Mouse (Mus musculus) forebrain, embryonic 13.5 days (tissue): Measurements from ENCODE around the gene Antxr2. TPM values are rescaled to one million over a fixed set of nuclear protein-coding genes. Genes with fewer than 3 reads are reported as not detected.
A peak's percentile ranks its signal among the peaks of the same experiment; 100 is the strongest.

Source experiments
- ATAC-seq: fragments of 200-750 bp; cut with Nextera tagmentation; 2 replicates; pipeline ENCODE4 v1.8.0; 2017
- H3K27ac ChIP-seq: fragments of 300-500 bp; sonication (generic); 2 replicates; pipeline ENCODE4 v1.5.1; 2015; ENCODE audit warnings: inconsistent platforms, mild to moderate bottlenecking, moderate library complexity
- H3K27me3 ChIP-seq: fragments of 300-500 bp; sonication (generic); 2 replicates; pipeline ENCODE4 v1.6.1; 2015; ENCODE audit warnings: mild to moderate bottlenecking, inconsistent platforms
- H3K36me3 ChIP-seq: fragments of 300-500 bp; sonication (generic); 2 replicates; pipeline ENCODE4 v1.6.1; 2015; ENCODE audit warnings: mild to moderate bottlenecking, inconsistent platforms; ENCODE audit not compliant: poor library complexity, severe bottlenecking
- H3K4me1 ChIP-seq: fragments of 300-500 bp; sonication (generic); 2 replicates; pipeline ENCODE4 v1.6.1; 2015; ENCODE audit warnings: inconsistent platforms
- H3K4me2 ChIP-seq: fragments of 300-500 bp; sonication (generic); 2 replicates; pipeline ENCODE4 v1.6.1; 2015; ENCODE audit warnings: inconsistent platforms, mild to moderate bottlenecking, moderate library complexity
- H3K4me3 ChIP-seq: fragments of 300-500 bp; sonication (generic); 2 replicates; pipeline ENCODE4 v1.5.1; 2015; ENCODE audit warnings: mild to moderate bottlenecking, inconsistent platforms
- H3K9ac ChIP-seq: fragments of 300-500 bp; sonication (generic); 2 replicates; pipeline ENCODE4 v1.6.1; 2015; ENCODE audit warnings: mild to moderate bottlenecking, inconsistent platforms
- H3K9me3 ChIP-seq: fragments of 300-500 bp; sonication (generic); replicated peaks from 2 replicates; pipeline ENCODE4 v1.6.1; 2016; ENCODE audit warnings: inconsistent platforms
- WGBS: fragments of 180-500 bp; shearing (Covaris S2); methylation state at CpG from one replicate; pipeline ENCODE4 v1.1.7; 2015; 5-methylcytosine and 5-hydroxymethylcytosine counted together
- polyA plus RNA-seq: library from polyadenylated mRNA; unstranded; fragments of >200 nt; fragmentation: Nextera tagmentation; extraction: Ambion mirVana; gene quantifications from 2 replicates; pipeline ENCODE4 v1.2.1, GENCODE M21; 2015

Antxr2 gene
- polyA plus RNA-seq, 1 experiment from 2014 or later = 6.0 TPM

DNA sequence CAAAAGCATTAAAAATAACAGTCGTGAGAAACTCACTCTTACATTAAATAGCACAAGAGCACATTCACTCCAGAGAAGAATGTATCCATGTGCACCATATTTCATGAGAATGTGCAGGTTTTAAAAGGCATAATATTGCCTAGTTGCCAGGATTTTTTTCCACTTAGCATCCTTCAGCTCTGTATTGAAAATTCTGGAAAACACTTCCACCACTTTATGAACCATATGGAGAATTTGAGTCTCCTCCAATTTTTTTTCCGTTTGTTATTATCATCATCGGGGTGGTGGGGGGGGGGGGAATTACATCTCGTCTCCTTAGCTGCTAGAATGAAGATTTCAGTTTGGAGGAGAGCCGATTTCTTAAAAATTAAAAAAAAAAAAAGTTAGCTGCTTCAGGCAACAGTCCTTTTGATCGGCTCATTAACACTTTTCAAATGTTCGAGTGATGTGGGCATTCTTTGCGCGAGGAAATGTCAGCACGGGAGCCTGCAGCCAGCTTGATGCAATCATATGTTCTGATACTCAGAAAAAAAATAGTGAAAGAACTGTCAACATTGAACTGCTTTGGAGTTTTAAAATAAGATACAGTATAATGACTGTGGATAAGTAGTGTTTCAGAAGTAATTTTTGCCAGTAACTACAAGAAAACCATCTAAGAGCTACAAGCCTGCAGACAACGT is 77.5 kb downstream of the Antxr2 start:
- no peak overlapping the region for H3K4me2 ChIP-seq
- H3K27me3 ChIP-seq = no peaks in the 10 kb centered on the region
- H3K36me3 ChIP-seq = no peaks in the 10 kb centered on the region
- no peak overlapping the region; the same call in 1 of the 2 replicates for H3K27ac ChIP-seq
- no peaks in the 10 kb centered on the region for H3K9me3 ChIP-seq
- 67% methylated on average over 11 of the region's 11 CpGs for WGBS
- H3K9ac ChIP-seq = no peak overlapping the region
- H3K4me3 ChIP-seq = no peak overlapping the region
- peak; percentile 65; the same call in 1 of the 2 replicates for ATAC-seq
- H3K4me1 ChIP-seq = no peaks in the 10 kb centered on the region

DNA sequence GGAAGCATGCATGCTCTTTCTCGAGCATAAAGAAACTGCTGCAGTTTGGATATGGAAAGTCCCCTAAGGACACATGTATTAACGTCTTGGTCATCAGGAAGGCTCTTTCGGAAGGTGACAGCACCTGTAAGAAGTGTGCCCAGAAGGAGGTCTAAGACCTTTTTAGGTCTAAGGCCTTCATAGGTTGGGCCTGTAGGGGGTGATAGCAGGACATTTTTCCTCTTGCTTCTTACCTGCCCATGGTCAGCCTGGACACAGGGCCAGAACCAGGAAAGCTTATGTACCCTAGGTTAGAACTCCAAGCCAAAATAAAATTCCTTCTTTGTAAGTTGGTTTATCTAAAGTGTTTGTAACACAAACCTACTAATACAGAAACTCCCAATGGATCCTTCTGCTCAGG is 83.6 kb downstream of the Antxr2 start:
- no peak overlapping the region for H3K4me2 ChIP-seq
- H3K27me3 ChIP-seq = no peaks in the 10 kb centered on the region
- WGBS = 82% methylated on average over 3 of the region's 3 CpGs
- no peaks in the 10 kb centered on the region for H3K36me3 ChIP-seq
- H3K9me3 ChIP-seq = no peaks in the 10 kb centered on the region
- no peak for ATAC-seq
- no peaks in the 10 kb centered on the region for H3K4me1 ChIP-seq
- H3K9ac ChIP-seq = no peak overlapping the region
- no peak overlapping the region for H3K27ac ChIP-seq
- no peak overlapping the region for H3K4me3 ChIP-seq

DNA sequence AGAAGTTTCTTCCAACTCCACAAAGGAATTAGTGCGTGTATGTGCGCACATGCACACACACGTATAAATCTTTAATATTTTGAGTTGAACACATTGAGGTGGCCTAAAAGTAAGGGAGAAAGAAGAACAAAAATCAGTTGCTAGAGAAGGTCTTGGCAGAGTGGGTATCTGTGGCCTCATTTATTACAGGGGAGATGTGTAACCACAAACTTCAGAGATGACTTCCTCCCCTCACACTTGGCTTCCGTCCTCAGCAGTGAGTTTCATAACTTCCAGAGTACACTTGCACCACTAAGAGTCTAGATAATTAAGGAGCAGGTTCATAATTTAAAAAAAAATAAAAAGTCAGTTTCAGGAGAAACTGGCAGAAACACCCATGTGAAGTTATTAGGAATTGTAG is 84.6 kb downstream of the Antxr2 start:
- Histone ChIP-seq H3K36me3 (no peaks in the 10 kb centered on the region; the same call in 1 of the 2 replicates), H3K27ac (no peak overlapping the region), H3K4me1 (no peaks in the 10 kb centered on the region), H3K4me3 (no peak overlapping the region), H3K27me3 (no peaks in the 10 kb centered on the region), H3K9me3 (no peaks in the 10 kb centered on the region), H3K9ac (no peak overlapping the region), H3K4me2 (no peak overlapping the region)
- 94% methylated on average over 4 of the region's 4 CpGs for WGBS
- no peak for ATAC-seq

DNA sequence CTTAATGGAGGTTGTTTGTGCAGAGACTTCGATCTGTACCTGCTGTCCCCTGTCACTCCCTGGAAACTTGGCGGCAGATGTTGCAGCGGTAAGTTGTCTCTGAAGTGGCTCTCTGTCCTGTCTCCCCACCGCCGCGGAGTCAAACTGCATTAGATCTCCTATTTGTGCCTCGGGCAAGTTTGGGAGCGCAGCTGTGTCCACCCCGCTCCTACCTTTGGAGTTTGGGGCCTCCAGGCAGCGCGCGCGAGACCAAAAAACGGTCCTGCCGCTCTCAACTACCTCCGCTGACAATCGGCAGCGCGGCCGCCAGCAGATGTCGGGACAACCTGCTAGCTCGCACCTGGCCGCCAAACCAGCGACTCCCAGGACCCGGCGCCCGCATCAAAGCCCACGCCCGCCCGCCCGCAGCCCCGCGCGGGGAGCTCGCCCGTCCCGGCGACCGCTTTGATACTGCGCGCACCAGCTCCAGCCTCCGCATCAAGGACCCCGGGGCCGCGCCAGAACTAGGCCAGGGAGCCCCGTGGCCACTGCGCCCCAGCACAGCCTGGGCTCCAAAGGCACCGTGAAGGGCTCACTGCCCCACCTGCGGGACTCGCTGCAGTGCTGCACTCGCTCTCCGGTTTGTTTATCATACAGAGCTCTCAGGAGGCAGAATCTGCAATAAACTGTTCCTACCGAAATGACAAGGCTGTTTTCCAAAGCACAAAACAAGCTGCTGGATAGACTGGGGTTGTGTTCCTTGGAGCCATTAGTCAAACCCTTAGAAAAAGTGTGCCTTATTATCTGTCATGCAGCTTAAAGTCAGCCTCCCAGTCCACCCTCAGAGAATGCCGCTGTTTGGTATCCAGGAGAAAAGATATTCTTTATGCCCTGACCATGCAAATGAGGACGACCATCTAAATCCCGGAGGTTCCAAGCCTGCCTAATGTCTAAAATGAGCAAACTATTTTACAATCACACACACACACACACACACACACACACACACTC is 95.4 kb downstream of the Antxr2 start:
- H3K9me3 ChIP-seq = no peaks in the 10 kb centered on the region
- H3K27me3 ChIP-seq = 0 out of 2 replicates have a peak, but pooled peaks cover 7% of the 10 kb centered on the region
- peaks cover 12% of the 10 kb centered on the region for H3K4me1 ChIP-seq
- 3% methylated on average over 38 of the region's 56 CpGs for WGBS
- peak overlapping the region; percentile 63 for H3K9ac ChIP-seq
- H3K27ac ChIP-seq = no peak overlapping the region
- H3K36me3 ChIP-seq = no peaks in the 10 kb centered on the region
- H3K4me3 ChIP-seq = peak overlapping the region; percentile 57
- peak overlapping the region; percentile 89 for H3K4me2 ChIP-seq
- peak; percentile 91 for ATAC-seq

DNA sequence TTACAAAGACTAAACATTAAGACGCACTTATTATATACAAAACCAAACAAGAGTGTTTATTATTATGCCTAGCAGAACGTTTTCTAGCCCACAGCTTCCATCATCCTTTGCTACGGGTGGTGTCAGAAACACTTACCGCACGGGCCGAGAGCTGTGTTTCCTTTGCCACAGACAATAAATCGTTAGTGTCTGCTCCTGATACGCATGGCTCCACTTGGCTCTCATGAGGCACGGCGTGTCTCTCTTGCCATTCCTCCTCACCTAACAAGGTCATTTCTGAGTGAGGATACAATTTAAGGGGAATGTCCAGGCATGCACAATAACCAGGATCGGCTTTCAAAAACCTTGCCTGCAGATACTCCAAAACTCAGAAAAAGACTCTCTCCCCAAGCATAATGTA is 113.2 kb downstream of the Antxr2 start:
- H3K9ac ChIP-seq = no peak overlapping the region
- WGBS = 73% methylated on average over 11 of the region's 11 CpGs
- no peaks in the 10 kb centered on the region for H3K36me3 ChIP-seq
- no peak for ATAC-seq
- no peaks in the 10 kb centered on the region for H3K4me1 ChIP-seq
- H3K27ac ChIP-seq = no peak overlapping the region
- no peak overlapping the region for H3K4me2 ChIP-seq
- no peak overlapping the region for H3K4me3 ChIP-seq
- H3K9me3 ChIP-seq = no peaks in the 10 kb centered on the region
- no peaks in the 10 kb centered on the region for H3K27me3 ChIP-seq

DNA sequence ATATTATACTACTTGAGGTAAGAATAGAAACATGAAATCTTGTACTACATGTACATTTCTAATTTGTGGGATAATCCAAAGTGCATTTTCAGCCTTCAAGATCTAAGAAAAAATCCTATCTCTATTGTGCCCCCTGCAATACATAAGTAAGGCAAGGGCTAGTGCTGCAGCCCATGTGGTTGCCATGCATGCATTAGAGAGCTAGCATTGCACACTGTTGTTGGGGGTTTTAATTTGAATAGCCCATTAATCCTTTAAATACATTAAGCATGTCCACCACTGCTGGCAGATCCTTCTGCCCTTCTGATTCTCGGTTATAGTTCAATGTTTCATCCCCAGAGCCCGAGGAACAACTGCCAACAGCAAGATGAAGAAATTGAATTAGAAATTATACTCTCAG is 116.0 kb downstream of the Antxr2 start:
- 80% methylated on average over 2 of the region's 2 CpGs for WGBS
- H3K9ac ChIP-seq = no peak overlapping the region

DNA sequence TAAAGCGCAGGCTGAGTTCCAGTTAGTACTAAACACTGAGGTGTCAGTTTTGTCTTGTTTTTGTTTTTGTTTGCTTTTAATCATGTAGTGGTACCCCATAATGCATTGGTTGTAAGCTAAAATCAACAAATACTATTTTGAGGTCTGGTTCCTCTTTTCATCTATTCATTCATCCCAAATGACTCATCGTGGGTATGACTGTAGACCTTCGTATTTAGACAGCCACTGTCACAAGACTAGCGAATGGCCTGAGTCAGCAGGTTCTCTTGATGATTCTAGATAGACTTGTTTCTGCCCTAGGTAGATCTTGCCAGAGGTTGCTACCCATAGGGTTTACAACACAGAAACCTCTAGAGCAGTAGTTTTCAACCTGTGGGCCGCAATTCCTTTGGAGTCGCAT is 116.9 kb downstream of the Antxr2 start:
- ATAC-seq = no peak
- no peak overlapping the region for H3K4me3 ChIP-seq
- H3K36me3 ChIP-seq = no peaks in the 10 kb centered on the region
- no peak overlapping the region for H3K9ac ChIP-seq
- no peak overlapping the region for H3K4me2 ChIP-seq
- no peaks in the 10 kb centered on the region for H3K4me1 ChIP-seq
- H3K27me3 ChIP-seq = no peaks in the 10 kb centered on the region
- WGBS = 95% methylated on average over 6 of the region's 6 CpGs
- no peak overlapping the region for H3K27ac ChIP-seq
- no peaks in the 10 kb centered on the region for H3K9me3 ChIP-seq

More for the DNA sequence above, 116.0 kb downstream of the Antxr2 start:
- Histone ChIP-seq H3K4me3 (no peak overlapping the region), H3K9me3 (no peaks in the 10 kb centered on the region), H3K36me3 (no peaks in the 10 kb centered on the region), H3K4me1 (no peaks in the 10 kb centered on the region), H3K4me2 (no peak overlapping the region), H3K27me3 (no peaks in the 10 kb centered on the region), H3K27ac (no peak overlapping the region)
- ATAC-seq = no peak

DNA sequence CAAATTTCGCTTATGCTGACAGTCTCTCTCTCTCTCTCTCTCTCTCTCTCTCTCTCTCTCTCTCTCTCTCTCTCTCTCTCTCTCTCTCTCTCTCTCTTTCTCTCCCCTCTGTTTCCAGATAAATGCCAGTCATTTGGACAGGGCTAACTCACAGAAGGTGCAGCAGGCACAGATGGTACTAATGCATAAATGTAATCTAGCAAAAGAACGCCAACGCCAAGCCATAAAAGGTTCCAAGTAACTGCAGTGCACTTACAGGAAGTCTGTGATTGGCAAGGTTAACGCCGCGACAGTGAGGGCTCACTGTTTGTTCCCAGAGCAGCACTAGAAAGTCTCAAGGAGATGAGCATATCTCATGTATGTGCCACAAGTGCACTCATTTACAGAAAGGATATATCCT is 123.4 kb downstream of the Antxr2 start:
- Histone ChIP-seq H3K27me3 (no peaks in the 10 kb centered on the region), H3K27ac (0 out of 2 replicates have a peak overlapping the region, but pooled peaks have one; percentile 1), H3K9ac (no peak overlapping the region), H3K36me3 (no peaks in the 10 kb centered on the region), H3K4me2 (no peak overlapping the region), H3K4me1 (no peaks in the 10 kb centered on the region), H3K4me3 (no peak overlapping the region), H3K9me3 (no peaks in the 10 kb centered on the region)
- 85% methylated on average over 6 of the region's 6 CpGs for WGBS
- ATAC-seq = peak; percentile 77; the same call in 1 of the 2 replicates

DNA sequence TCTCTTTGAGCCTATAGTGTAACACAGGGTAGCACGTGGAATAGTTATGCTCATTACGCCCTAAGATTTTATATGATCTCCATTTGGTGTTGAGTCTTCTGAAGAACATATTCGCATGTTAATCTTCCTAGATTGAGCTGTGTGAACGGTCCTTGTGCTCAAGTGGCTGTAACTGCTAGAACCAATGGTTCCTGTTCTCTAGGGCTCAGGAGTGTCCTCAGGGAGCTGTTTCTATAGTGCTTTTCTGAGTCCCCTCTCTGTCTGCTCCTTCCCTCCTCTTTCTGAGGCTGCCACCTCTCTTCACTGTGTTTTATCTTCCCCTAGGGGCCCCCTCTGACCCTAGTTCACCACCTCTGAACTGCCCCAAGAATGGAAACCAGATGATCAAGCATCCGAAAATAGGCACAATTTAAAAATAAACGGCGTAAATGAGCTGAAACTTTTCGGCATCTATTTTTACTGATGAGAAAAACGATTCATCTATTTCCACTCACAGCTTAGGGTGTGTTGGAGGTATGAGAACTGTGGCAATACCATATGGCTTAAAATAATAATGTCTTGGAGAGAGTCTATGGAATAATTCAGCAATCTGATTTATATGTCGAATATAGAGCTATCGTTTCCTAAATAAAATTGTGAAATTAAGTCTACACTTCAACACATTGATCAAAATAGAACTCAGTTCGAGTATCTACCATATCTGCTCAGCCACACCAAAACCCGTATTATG is 124.1 kb downstream of the Antxr2 start:
- 86% methylated on average over 13 of the region's 13 CpGs for WGBS
- Histone ChIP-seq H3K9ac (no peak overlapping the region), H3K27ac (0 out of 2 replicates have a peak overlapping the region, but pooled peaks have one; percentile 45), H3K4me1 (no peaks in the 10 kb centered on the region), H3K9me3 (no peaks in the 10 kb centered on the region), H3K27me3 (no peaks in the 10 kb centered on the region), H3K4me3 (no peak overlapping the region), H3K36me3 (no peaks in the 10 kb centered on the region), H3K4me2 (no peak overlapping the region)
- ATAC-seq = no peak

DNA sequence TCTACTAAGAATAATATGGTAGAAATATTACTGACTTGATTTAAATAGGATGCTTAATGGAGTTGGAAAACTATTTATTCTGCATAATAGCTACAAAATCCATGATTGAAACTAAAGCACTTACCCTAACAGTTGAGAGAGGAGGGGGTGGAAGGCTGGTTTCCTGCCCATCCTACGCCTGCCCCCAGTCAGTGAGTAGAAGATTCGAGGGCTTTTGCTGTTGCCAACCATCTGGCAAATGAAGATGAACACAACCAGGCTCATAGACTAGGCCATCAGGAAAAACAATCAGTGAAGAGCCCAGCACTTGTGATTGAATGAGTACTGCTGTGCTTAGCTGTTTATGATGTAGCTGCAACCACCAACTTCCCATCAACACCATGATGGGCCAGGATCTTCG is 125.0 kb downstream of the Antxr2 start:
- Histone ChIP-seq H3K4me1 (no peaks in the 10 kb centered on the region), H3K4me3 (no peak overlapping the region), H3K27me3 (no peaks in the 10 kb centered on the region), H3K9ac (no peak overlapping the region), H3K9me3 (no peaks in the 10 kb centered on the region), H3K27ac (no peak overlapping the region), H3K4me2 (no peak overlapping the region), H3K36me3 (no peaks in the 10 kb centered on the region)
- no peak for ATAC-seq
- 79% methylated on average over 3 of the region's 3 CpGs for WGBS

DNA sequence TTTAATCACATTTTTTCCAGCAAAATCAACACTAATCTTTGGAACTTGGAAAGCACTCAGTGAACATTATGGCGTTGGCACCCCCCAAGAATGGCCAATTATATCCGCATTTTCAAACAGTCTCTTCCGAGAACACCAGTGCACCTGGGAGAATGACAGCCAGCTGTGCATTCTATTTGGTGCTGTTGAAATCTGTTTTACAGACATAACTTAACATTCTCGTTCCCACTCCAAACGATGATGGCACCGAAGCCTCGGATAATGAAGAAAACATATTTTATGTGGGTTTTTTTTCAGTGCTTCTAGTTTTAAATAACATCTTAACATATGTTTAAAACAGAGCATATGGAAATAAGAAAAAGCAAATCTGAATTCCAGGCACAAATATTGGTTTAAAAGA is 129.7 kb downstream of the Antxr2 start:
- no peak overlapping the region for H3K9ac ChIP-seq
- WGBS = 79% methylated on average over 7 of the region's 7 CpGs
- no peaks in the 10 kb centered on the region for H3K9me3 ChIP-seq
- no peak for ATAC-seq
- H3K36me3 ChIP-seq = no peaks in the 10 kb centered on the region
- no peaks in the 10 kb centered on the region for H3K27me3 ChIP-seq
- no peak overlapping the region for H3K4me2 ChIP-seq
- H3K27ac ChIP-seq = no peak overlapping the region
- H3K4me1 ChIP-seq = no peaks in the 10 kb centered on the region
- H3K4me3 ChIP-seq = no peak overlapping the region

DNA sequence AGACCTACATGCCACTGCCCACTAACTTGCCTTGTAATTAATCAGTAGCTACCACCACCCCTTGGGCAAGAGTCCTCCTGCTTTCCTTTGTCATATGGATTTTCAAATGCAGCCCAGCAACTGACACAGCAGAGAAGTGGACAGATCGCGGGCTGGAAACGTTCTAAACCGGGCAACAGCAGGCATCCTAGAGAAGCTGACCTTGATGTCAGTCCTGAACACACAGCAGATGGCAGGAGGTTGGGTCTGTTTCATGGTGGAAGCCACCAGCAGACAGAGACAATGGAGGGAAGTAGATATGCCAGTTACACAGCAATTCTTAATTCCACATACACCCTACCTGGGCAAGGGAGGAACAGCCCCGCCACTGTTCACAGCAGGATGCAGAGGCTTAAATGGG is 131.5 kb downstream of the Antxr2 start:
- peaks cover 3% of the 10 kb centered on the region for H3K9me3 ChIP-seq
- H3K9ac ChIP-seq = no peak overlapping the region
- ATAC-seq = no peak
- no peaks in the 10 kb centered on the region for H3K27me3 ChIP-seq
- no peak overlapping the region for H3K27ac ChIP-seq
- H3K4me1 ChIP-seq = no peaks in the 10 kb centered on the region
- 86% methylated on average over 5 of the region's 5 CpGs for WGBS
- H3K4me2 ChIP-seq = no peak overlapping the region
- no peaks in the 10 kb centered on the region for H3K36me3 ChIP-seq
- no peak overlapping the region for H3K4me3 ChIP-seq
